Mouse (Mus musculus) liver, embryonic 12.5 days (tissue): ENCODE data around the gene Rnf39. TPM values are rescaled to one million over a fixed set of nuclear protein-coding genes. Genes with fewer than 3 reads are reported as not detected.

Experiments
- ATAC-seq: fragments of 200-750 bp; cut with Nextera tagmentation; 2 replicates; pipeline ENCODE4 v1.8.0; 2017; ENCODE audit warnings: moderate number of reproducible peaks, mild to moderate bottlenecking, moderate library complexity
- H3K27ac ChIP-seq: fragments of 300-500 bp; sonication (generic); 2 replicates; pipeline ENCODE4 v1.5.1; 2016; ENCODE audit warnings: mild to moderate bottlenecking
- H3K27me3 ChIP-seq: fragments of 300-500 bp; sonication (generic); replicated peaks from 2 replicates; pipeline ENCODE4 v1.6.1; 2016; ENCODE audit warnings: mild to moderate bottlenecking, moderate library complexity
- H3K36me3 ChIP-seq: fragments of 300-500 bp; sonication (generic); 2 replicates; pipeline ENCODE4 v1.6.1; 2016; ENCODE audit warnings: mild to moderate bottlenecking, moderate library complexity
- H3K4me1 ChIP-seq: fragments of 300-500 bp; sonication (generic); 2 replicates; pipeline ENCODE4 v1.6.1; 2016
- H3K4me2 ChIP-seq: fragments of 300-500 bp; sonication (generic); 2 replicates; pipeline ENCODE4 v1.6.1; 2016; ENCODE audit warnings: mild to moderate bottlenecking, moderate library complexity
- H3K4me3 ChIP-seq: fragments of 300-500 bp; sonication (generic); 2 replicates; pipeline ENCODE4 v1.5.1; 2016; ENCODE audit warnings: mild to moderate bottlenecking, moderate library complexity
- H3K9ac ChIP-seq: fragments of 300-500 bp; sonication (generic); 2 replicates; pipeline ENCODE4 v1.6.1; 2016; ENCODE audit warnings: mild to moderate bottlenecking, moderate library complexity
- H3K9me3 ChIP-seq: fragments of 300-500 bp; sonication (generic); replicated peaks from 2 replicates; pipeline ENCODE4 v1.6.1; 2016; ENCODE audit warnings: mild to moderate bottlenecking, moderate library complexity
- WGBS: fragments of 180-500 bp; shearing (Covaris S2); methylation state at CpG from one replicate; pipeline ENCODE4 v1.1.7; 2016; ENCODE audit not compliant: insufficient replicate concordance; 5-methylcytosine and 5-hydroxymethylcytosine counted together
- polyA plus RNA-seq: library from polyadenylated mRNA; unstranded; fragments of >200 nt; fragmentation: Nextera tagmentation; extraction: Ambion mirVana; gene quantifications from 2 replicates; pipeline ENCODE4 v1.2.1, GENCODE M21; 2016

Rnf39 gene
- polyA plus RNA-seq, 1 experiment from 2014 or later, result not detected

- Histone ChIP-seq H3K9me3 (no peaks in the 10 kb centered on the region), H3K36me3 (peaks cover 4% of the 10 kb centered on the region), H3K27me3 (peaks cover 91% of the 10 kb centered on the region), H3K4me3 (no peak overlapping the region; the same call in 1 of the 2 replicates), H3K4me1 (peaks cover 8% of the 10 kb centered on the region; the same call in 1 of the 2 replicates), H3K4me2 (no peak overlapping the region), H3K9ac (no peak overlapping the region), H3K27ac (no peak overlapping the region)
- ATAC-seq, result no peak
- WGBS, result 17% methylated on average over 5 of the region's 5 CpGs
These were observed 973 bp downstream of the Rnf39 start for GRCm38 (mm10) chr17:36943691-36944090.

DNA sequence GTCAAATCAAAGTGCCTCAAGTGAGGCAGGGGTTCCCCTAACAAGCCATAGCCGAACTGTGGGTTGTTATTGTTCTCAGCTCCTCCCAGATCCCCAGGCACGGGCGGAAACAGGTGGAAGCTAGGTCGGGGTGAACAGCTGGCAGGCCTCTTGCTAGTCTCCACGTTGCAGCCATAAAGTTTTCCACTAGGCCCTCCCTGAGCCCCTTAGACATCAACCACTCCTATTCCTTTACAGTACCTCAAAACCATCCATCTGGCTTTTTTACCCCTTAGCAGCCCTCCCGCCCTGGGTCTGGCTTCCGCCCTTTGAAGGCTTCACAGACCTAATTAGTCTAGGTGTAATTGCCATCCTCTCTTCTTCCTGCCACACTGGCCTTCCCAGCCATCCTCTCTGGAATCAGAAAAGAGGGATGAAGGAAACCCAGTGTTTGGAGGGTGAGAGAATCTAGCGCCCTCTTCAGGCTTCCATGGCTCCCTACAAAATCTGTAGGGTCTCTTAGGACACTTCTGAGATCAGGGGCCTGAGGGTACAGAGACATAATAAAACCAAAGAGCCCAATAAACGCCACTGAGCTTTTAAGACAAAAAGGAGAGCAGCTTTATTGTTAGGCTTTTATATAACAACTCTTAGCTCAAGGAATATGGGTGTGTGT, 1.5 kb downstream of the Rnf39 start:
- H3K27me3 ChIP-seq, result peaks cover 91% of the 10 kb centered on the region
- no peaks in the 10 kb centered on the region for H3K9me3 ChIP-seq
- no peak overlapping the region for H3K27ac ChIP-seq
- H3K4me1 ChIP-seq, result peaks cover 8% of the 10 kb centered on the region; the same call in 1 of the 2 replicates
- H3K9ac ChIP-seq, result no peak overlapping the region
- WGBS, result 23% methylated on average over 9 of the region's 9 CpGs
- H3K36me3 ChIP-seq, result peaks cover 10% of the 10 kb centered on the region
- no peak overlapping the region for H3K4me3 ChIP-seq
- ATAC-seq, result no peak
- no peak overlapping the region for H3K4me2 ChIP-seq

DNA sequence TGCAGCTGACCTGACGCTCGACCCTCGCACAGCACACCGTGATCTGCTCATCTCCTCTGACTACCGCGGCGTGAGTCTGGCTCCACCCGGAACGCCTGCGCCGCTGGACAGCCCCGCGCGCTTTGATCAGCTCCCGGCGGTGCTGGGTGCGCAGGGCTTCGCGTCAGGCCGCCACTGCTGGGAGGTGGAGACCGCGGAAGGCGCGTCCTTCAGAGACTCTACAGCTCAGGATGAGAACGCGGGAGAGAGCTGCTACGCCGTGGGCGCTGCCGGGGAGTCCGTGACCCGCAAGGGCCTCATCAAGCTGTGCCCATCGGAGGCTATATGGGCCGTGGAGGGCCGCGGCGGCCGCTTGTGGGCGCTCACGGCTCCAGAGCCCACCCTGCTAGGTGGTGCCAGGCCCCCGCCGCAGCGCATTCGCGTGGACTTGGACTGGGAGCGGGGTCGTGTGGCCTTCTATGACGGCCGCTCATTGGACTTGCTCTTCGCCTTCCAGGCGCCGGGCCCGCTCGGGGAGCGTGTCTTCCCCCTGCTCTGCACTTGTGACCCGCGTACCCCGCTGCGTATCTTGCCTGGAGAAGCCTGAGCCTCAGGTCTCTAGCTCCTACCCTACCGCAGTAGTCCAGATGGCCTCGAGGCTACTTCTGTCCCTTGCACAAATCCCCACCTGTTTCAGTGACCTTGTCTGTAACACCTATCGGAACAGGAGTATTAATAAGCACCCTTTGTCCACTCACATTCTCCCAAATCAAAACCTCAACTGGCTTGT, 4.5 kb downstream of the Rnf39 start:
- peak overlapping the region; percentile 45 for H3K4me3 ChIP-seq
- no peaks in the 10 kb centered on the region for H3K9me3 ChIP-seq
- 3% methylated on average over 62 of the region's 62 CpGs for WGBS
- H3K4me1 ChIP-seq, result peaks cover 24% of the 10 kb centered on the region
- peak overlapping the region; percentile 47 for H3K9ac ChIP-seq
- peaks cover 68% of the 10 kb centered on the region for H3K27me3 ChIP-seq
- peaks cover 16% of the 10 kb centered on the region for H3K36me3 ChIP-seq
- no peak for ATAC-seq
- no peak overlapping the region for H3K27ac ChIP-seq
- peak overlapping the region; percentile 73 for H3K4me2 ChIP-seq

GRCm38 (mm10) chr17:36948286-36948685, 5.6 kb downstream of the Rnf39 start:
- H3K27ac ChIP-seq, result no peak overlapping the region
- WGBS, result 82% methylated on average over 1 of the region's 1 CpGs
- H3K4me1 ChIP-seq, result peaks cover 24% of the 10 kb centered on the region
- H3K4me2 ChIP-seq, result no peak overlapping the region
- no peak for ATAC-seq
- H3K27me3 ChIP-seq, result peaks cover 58% of the 10 kb centered on the region
- no peaks in the 10 kb centered on the region for H3K9me3 ChIP-seq
- H3K4me3 ChIP-seq, result no peak overlapping the region
- H3K36me3 ChIP-seq, result peaks cover 16% of the 10 kb centered on the region
- no peak overlapping the region for H3K9ac ChIP-seq

- 84% methylated on average over 8 of the region's 8 CpGs for WGBS
- ATAC-seq, result no peak
- H3K4me2 ChIP-seq, result no peak overlapping the region
- H3K27ac ChIP-seq, result no peak overlapping the region
- H3K4me3 ChIP-seq, result no peak overlapping the region
- H3K4me1 ChIP-seq, result peaks cover 24% of the 10 kb centered on the region
- no peaks in the 10 kb centered on the region for H3K9me3 ChIP-seq
- no peak overlapping the region for H3K9ac ChIP-seq
- H3K27me3 ChIP-seq, result peaks cover 48% of the 10 kb centered on the region
- peaks cover 17% of the 10 kb centered on the region for H3K36me3 ChIP-seq
These were observed 6.5 kb downstream of the Rnf39 start for GRCm38 (mm10) chr17:36949265-36949664.

DNA sequence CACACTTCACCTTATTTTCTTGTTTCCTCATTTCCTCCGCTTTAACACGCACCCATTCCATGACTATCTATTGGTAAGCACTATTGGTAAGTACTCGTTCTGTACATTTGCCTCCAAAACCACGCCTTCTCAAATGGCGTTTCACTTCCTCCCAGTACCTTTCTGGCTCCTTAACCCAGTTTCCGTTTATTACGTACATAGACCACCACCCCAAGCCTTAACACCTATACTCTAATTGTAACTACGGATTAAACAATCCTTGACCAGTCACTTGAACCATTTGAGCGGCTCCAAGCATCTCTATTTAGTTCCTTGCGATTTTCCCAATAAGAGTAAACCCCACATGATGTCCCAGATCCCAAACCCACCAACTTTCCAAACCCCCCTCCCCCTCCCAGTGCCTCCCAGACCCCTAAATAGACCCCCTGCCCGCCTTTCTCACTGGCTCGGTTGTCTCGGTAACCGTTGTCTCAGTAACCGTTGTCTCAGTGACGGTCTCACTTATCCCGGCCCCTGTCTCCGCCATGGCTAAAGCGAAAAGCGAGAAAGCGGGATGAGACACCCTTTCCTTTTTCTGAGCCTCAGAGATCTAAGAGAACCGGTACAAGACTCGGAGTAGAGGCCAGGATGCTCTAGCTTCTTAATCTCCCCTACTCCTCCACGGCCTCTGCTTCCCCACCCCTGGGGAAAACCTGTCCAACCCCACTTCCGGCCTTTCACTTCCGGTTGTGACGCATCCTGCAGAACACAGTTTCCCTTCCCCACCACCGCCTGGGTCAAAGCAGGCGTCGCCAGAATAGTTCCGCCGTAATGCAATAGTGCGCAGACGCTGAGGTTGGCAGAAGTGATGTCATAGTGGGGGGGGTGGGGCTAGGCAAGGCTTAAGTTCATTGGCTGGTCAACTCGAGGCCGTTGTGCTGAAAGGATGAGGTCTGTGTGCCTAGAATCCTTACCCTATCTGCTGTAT, 8.5 kb downstream of the Rnf39 start, which contains the start of gene Ppp1r11:
TSS of gene Ppp1r11 (minus strand) at position 761 of the 967 bp plus-strand sequence.
- no peaks in the 10 kb centered on the region for H3K9me3 ChIP-seq
- WGBS, result under 1% methylated on average over 36 of the region's 36 CpGs
- peak within 1 kb of the TSS; percentile 76 for H3K9ac ChIP-seq
- peak within 1 kb of the TSS; percentile 75 for H3K4me2 ChIP-seq
- peak within 1 kb of the TSS; percentile 77 for H3K4me3 ChIP-seq
- H3K4me1 ChIP-seq, result peaks cover 24% of the 10 kb centered on the region
- H3K27me3 ChIP-seq, result peaks cover 28% of the 10 kb centered on the region
- H3K27ac ChIP-seq, result peak within 1 kb of the TSS; percentile 76
- peaks cover 22% of the 10 kb centered on the region for H3K36me3 ChIP-seq
- peak; percentile 97 for ATAC-seq

DNA sequence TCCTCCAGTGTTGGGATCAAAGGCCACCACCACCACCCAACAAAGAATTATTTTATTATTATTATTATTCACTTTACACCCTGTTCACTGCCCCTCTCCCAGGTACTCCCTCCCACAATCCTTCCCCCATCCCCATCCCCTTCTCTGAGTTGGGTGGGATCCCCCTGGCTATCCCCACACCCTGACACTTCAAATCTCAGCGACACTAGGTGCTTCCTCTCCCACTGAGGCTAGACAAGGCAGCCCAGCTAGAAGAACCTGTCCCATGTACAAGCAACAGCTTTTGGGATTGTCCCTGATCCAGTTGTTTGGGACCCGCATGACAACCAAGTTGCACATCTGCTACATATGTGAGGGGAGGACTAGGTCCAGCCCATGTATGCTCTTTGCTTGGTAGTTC, 9.9 kb downstream of the Rnf39 start:
- no peak overlapping the region for H3K4me2 ChIP-seq
- H3K27me3 ChIP-seq, result peaks cover 14% of the 10 kb centered on the region
- peaks cover 20% of the 10 kb centered on the region for H3K4me1 ChIP-seq
- H3K36me3 ChIP-seq, result peaks cover 29% of the 10 kb centered on the region
- H3K27ac ChIP-seq, result no peak overlapping the region
- H3K4me3 ChIP-seq, result no peak overlapping the region
- no peak overlapping the region for H3K9ac ChIP-seq
- no peak for ATAC-seq
- H3K9me3 ChIP-seq, result no peaks in the 10 kb centered on the region
- 79% methylated on average over 2 of the region's 2 CpGs for WGBS

DNA sequence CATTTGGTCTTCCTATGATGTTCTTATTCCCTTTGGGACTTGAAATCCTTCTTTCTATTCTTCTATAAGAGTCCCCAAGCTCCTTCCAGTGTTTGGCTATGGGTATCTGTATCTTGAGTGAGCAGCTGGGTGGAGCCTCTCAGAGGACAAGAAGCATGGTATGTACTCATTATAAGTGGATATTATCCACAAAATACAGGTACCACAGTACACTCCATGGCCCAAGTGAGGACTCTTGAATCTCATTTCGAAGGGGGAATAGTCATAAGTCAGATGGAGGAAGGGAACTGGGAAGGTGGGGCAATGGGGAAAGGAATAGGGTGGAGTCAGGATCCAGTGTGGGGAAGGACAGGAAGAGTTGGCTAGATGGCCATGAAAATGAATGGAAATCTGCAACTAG, 10.3 kb downstream of the Rnf39 start:
- WGBS, result 71% methylated on average over 1 of the region's 1 CpGs
- Histone ChIP-seq H3K4me3 (no peak overlapping the region), H3K9ac (no peak overlapping the region), H3K9me3 (no peaks in the 10 kb centered on the region), H3K27me3 (peaks cover 10% of the 10 kb centered on the region), H3K36me3 (peaks cover 29% of the 10 kb centered on the region), H3K27ac (no peak overlapping the region), H3K4me2 (no peak overlapping the region), H3K4me1 (peaks cover 21% of the 10 kb centered on the region)
- ATAC-seq, result no peak

- Histone ChIP-seq H3K27ac (peak within 1 kb of the TSS; percentile 56), H3K36me3 (peaks cover 13% of the 10 kb centered on the region), H3K4me1 (peaks cover 16% of the 10 kb centered on the region), H3K9ac (peak within 1 kb of the TSS; percentile 82), H3K27me3 (no peaks in the 10 kb centered on the region), H3K4me3 (peak within 1 kb of the TSS; percentile 71), H3K4me2 (peak within 1 kb of the TSS; percentile 81), H3K9me3 (no peaks in the 10 kb centered on the region)
- peak; percentile 95 for ATAC-seq
- WGBS, result under 1% methylated on average over 46 of the region's 46 CpGs
These were observed 15.5 kb downstream of the Rnf39 start, which contains the start of the genes Znrd1 and Znrd1as for GRCm38 (mm10) chr17:36957999-36958743. Gene Znrd1, minus strand, starts transcription at chr17:36958559. Gene Znrd1as, plus strand, starts transcription at chr17:36958592.

- peaks cover 13% of the 10 kb centered on the region for H3K36me3 ChIP-seq
- WGBS, result 8% methylated on average over 12 of the region's 12 CpGs
- H3K4me2 ChIP-seq, result peak overlapping the region; percentile 81
- ATAC-seq, result no peak
- peak overlapping the region; percentile 82 for H3K9ac ChIP-seq
- H3K27me3 ChIP-seq, result no peaks in the 10 kb centered on the region
- H3K4me3 ChIP-seq, result peak overlapping the region; percentile 71
- peaks cover 16% of the 10 kb centered on the region for H3K4me1 ChIP-seq
- no peaks in the 10 kb centered on the region for H3K9me3 ChIP-seq
- peak overlapping the region; percentile 56; the same call in 1 of the 2 replicates for H3K27ac ChIP-seq
These were observed 16.2 kb downstream of the Rnf39 start for GRCm38 (mm10) chr17:36958884-36959283.

DNA sequence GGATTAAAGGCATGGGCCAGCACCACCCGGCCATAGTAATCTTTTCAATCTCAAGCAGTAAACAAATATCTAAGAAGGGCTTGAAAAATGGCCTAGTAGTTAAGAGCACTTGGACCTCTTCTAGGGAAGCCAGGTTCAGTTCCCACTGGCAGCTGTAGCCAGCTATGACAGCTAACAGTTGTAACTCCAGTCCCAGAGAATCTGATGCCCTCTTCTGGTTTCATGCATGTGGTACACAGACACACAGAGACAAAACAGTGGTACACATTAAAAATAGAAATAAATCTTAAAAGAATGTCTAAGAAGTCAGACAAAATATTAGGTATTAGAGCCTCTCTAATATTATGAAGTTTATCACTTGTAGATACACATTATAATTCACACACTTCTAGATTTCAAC, 18.4 kb downstream of the Rnf39 start:
- WGBS, result 57% methylated on average over 1 of the region's 1 CpGs
- Histone ChIP-seq H3K4me2 (no peak overlapping the region), H3K9me3 (no peaks in the 10 kb centered on the region), H3K36me3 (peaks cover 8% of the 10 kb centered on the region), H3K27ac (no peak overlapping the region), H3K9ac (no peak overlapping the region), H3K4me3 (no peak overlapping the region), H3K27me3 (no peaks in the 10 kb centered on the region), H3K4me1 (peaks cover 16% of the 10 kb centered on the region)
- ATAC-seq, result no peak
